1 mouse cellular context compared by ENCODE assay signal in genomic region chr9:38718927-38719441, GRCm38 (mm10).
TF ChIP-seq lines count a peak whose summit lies in the region.

No protein-coding gene starts in this region.

TF ChIP-seq in MEL, 35 proteins besides CTCF, POLR2A, EP300 and RAD21:
- TF ChIP-seq TAL1 (IDR thresholded peaks at IDR 0.05; ENCODE audit: low read length): no peak
- TF ChIP-seq RCOR1 (IDR thresholded peaks at IDR 0.05; ENCODE audit: low read depth, low read length): no peak
- no peak for TF ChIP-seq BHLHE40 (IDR thresholded peaks at IDR 0.05; ENCODE audit: borderline replicate concordance, low read depth, low read length)
- TF ChIP-seq JUND (IDR thresholded peaks at IDR 0.05; ENCODE audit: low read depth, low read length): no peak
- TF ChIP-seq CHD2 (IDR thresholded peaks at IDR 0.05; ENCODE audit: low read length): no peak
- TF ChIP-seq MYB (IDR thresholded peaks at IDR 0.05; ENCODE audit: low read depth, low read length): no peak
- no peak for TF ChIP-seq USF1 (IDR thresholded peaks at IDR 0.05; ENCODE audit: low read depth, low read length)
- TF ChIP-seq ETS1 (IDR thresholded peaks at IDR 0.05; ENCODE audit: low read depth, low read length): no peak
- no peak for TF ChIP-seq TCF12 (IDR thresholded peaks at IDR 0.05; ENCODE audit: low read depth, low read length)
- no peak for TF ChIP-seq NELFE (IDR thresholded peaks at IDR 0.05; ENCODE audit: low read depth, low read length)
- no peak for TF ChIP-seq ZC3H11A (IDR thresholded peaks at IDR 0.05; ENCODE audit: low read depth, low read length)
- no peak for TF ChIP-seq GATA1 (IDR thresholded peaks at IDR 0.05; ENCODE audit: low read depth, low read length)
- TF ChIP-seq MYC (IDR thresholded peaks at IDR 0.05; ENCODE audit: low read depth, low read length): no peak
- no peak for TF ChIP-seq HCFC1 (IDR thresholded peaks at IDR 0.05; ENCODE audit: low read depth, low read length)
- no peak for TF ChIP-seq ELF1 (IDR thresholded peaks at IDR 0.05; ENCODE audit: low read depth, low read length)
TF ChIP-seq in MEL: peak in this region for 0.
